Mouse (Mus musculus) gastrocnemius, postnatal 14 days (tissue): ENCODE measurements around the gene Olfr450. TPM values are rescaled to one million over a fixed set of nuclear protein-coding genes. Genes with fewer than 3 reads are reported as not detected.

ENCODE experiments used
- DNase-seq: peaks from one replicate; pipeline ENCODE4 v3.0.0; 2021; ENCODE audit warnings: mixed read lengths
- intact Hi-C: fragments of 180-260 bp; cut with DNase I; formaldehyde crosslinking; loops from one replicate; pipeline ENCODE4 v1.15.1; 2025; ENCODE audit warnings: low total_unique reads
- long read RNA-seq, 2 experiments: library from polyadenylated mRNA; stranded (forward); transcript quantifications; one replicate each; pipeline ENCODE4 v2.0.0; 2021
- total RNA-seq, 2 experiments: library from RNA; stranded (reverse); gene quantifications; 2 replicates each; pipeline ENCODE4 v1.2.3; 2021

Olfr450 gene
- total RNA-seq, result not detected
- long read RNA-seq, experiment 1, result 0 reads
- long read RNA-seq, experiment 2, result 0 reads

GRCm38 (mm10) chr6:42811639-42812038, at the start of gene Olfr450:
Gene Olfr450, plus strand, starts transcription at chr6:42811939.
- no peak for DNase-seq
- intact Hi-C loops, result no loop called here

GRCm38 (mm10) chr6:42777066-42777465, 34.7 kb upstream of the Olfr450 start:
- DNase-seq, result no peak
- intact Hi-C loops, result no loop called here

- intact Hi-C loops, result no loop called here
- no peak for DNase-seq
Observed at GRCm38 (mm10) chr6:42784793-42785192, 26.9 kb upstream of the Olfr450 start, which contains the start of gene Olfr452. Gene Olfr452, plus strand, starts transcription at chr6:42785093.

- intact Hi-C loops, result no loop called here
Observed at GRCm38 (mm10) chr6:42790247-42790948, 21.3 kb upstream of the Olfr450 start.

GRCm38 (mm10) chr6:42790949-42791556, 20.7 kb upstream of the Olfr450 start:
- intact Hi-C loops, result no loop called here
- DNase-seq, result no peak

More at GRCm38 (mm10) chr6:42790247-42790948, 21.3 kb upstream of the Olfr450 start:
- no peak for DNase-seq

GRCm38 (mm10) chr6:42794982-42795381, 16.8 kb upstream of the Olfr450 start:
- DNase-seq, result no peak
- intact Hi-C loops, result no loop called here

GRCm38 (mm10) chr6:42834084-42834483, 22.3 kb downstream of the Olfr450 start, which contains the start of gene Olfr449:
Gene Olfr449, plus strand, starts transcription at chr6:42834384.
- intact Hi-C loops, result no loop called here
- no peak for DNase-seq

GRCm38 (mm10) chr6:42860222-42860819, 48.6 kb downstream of the Olfr450 start:
- no peak for DNase-seq

More at GRCm38 (mm10) chr6:42860222-42860819, 48.6 kb downstream of the Olfr450 start:
- intact Hi-C loops, result loop anchor here (10.0 kb wide), 1 partner anchor 256 kb away; no protein-coding TSS in a partner anchor

Other genes starting within 250 kb of the Olfr450 start
- not detected for gene Tcaf3, start 214.2 kb upstream of the Olfr450 start, total RNA-seq
- 1 to 10 TPM; 4.4 to 4.6 TPM for gene Tcaf2, start 166.7 kb upstream of the Olfr450 start, total RNA-seq
- gene Tcaf1, start 101.9 kb upstream of the Olfr450 start, total RNA-seq, result 10 to 100 TPM; 11.2 to 15.0 TPM
- gene Olfr453, start 72.6 kb upstream of the Olfr450 start, total RNA-seq, result not detected
- gene Olfr38, start 55.5 kb upstream of the Olfr450 start, total RNA-seq, result not detected
- gene Olfr452, start 26.8 kb upstream of the Olfr450 start, total RNA-seq, result not detected
- gene Olfr449, start 22.4 kb downstream of the Olfr450 start, total RNA-seq, result not detected
- gene Olfr448, start 78.5 kb downstream of the Olfr450 start, total RNA-seq, result not detected
- not detected for gene Olfr447, start 96.9 kb downstream of the Olfr450 start, total RNA-seq
- gene Olfr446, start 109.4 kb downstream of the Olfr450 start, total RNA-seq, result not detected
- not detected for gene Olfr444, start 137.1 kb downstream of the Olfr450 start, total RNA-seq